ENCODE assay signal across 9 mouse cellular contexts in genomic region chr7:28921722-28922465, GRCm38 (mm10). TPM values are rescaled to one million over a fixed set of nuclear protein-coding genes. Genes with fewer than 3 reads are reported as not detected.
A peak's percentile ranks its signal among the peaks of the same experiment; 100 is the strongest.
DNase-seq lines count a peak whose midpoint lies in the region; ATAC-seq and TF ChIP-seq lines count a peak whose summit lies in the region.
"Had no signal": no experiment of that assay in that cellular context is flagged by ENCODE, and none has a peak within 500 bp of the region (broad histone marks: within the 10 kb centered on the region; RNA-seq: fewer than 3 reads in every experiment).

No protein-coding gene starts in this region.

- H3K79me3 ChIP-seq in C2C12 (ENCODE audit: low read depth) = peaks cover 66% of the 10 kb centered on the region

- H3K36me3 ChIP-seq in hindbrain, embryonic 10.5 days = peaks cover 54% of the 10 kb centered on the region
- no peaks in the 10 kb centered on the region for H3K36me3 ChIP-seq in hindbrain, embryonic 11.5 days (ENCODE audit: control insufficient read depth, insufficient read depth, low read length)
- H3K36me3 ChIP-seq in C2C12 (ENCODE audit: control insufficient read depth, insufficient read depth) = peaks cover 50% of the 10 kb centered on the region
- 0 out of 2 replicates have a peak, but pooled peaks cover 5% of the 10 kb centered on the region for H3K36me3 ChIP-seq in intestine, embryonic 15.5 days

- H3ac ChIP-seq in C2C12 (ENCODE audit: control insufficient read depth, insufficient read length, low read depth) = peak overlapping the region; percentile 19

- H3K79me2 ChIP-seq in C2C12 (ENCODE audit: control insufficient read depth, insufficient read depth) = peaks cover 96% of the 10 kb centered on the region

- no peak overlapping the region for H3K4me3 ChIP-seq in hindbrain, embryonic 10.5 days
- H3K4me3 ChIP-seq in hindbrain, embryonic 11.5 days (ENCODE audit: low read depth, low read length) = no peak overlapping the region
- no peak overlapping the region for H3K4me3 ChIP-seq in C2C12 (ENCODE audit: insufficient read depth, poor library complexity, severe bottlenecking)
- H3K4me3 ChIP-seq in intestine, embryonic 15.5 days (replicated peaks) = no peak overlapping the region
- H3K4me3 ChIP-seq: liver, embryonic 15.5 days; neural tube, embryonic 12.5 days had no signal

- H3K4me2 ChIP-seq in hindbrain, embryonic 11.5 days (replicated peaks; ENCODE audit: low read depth, low read length) = no peak overlapping the region
- H3K4me2 ChIP-seq in intestine, embryonic 15.5 days (replicated peaks) = no peak overlapping the region
- H3K4me2 ChIP-seq: liver, embryonic 15.5 days; neural tube, embryonic 12.5 days had no signal

- no peaks in the 10 kb centered on the region for H3K9me3 ChIP-seq in hindbrain, embryonic 10.5 days
- no peaks in the 10 kb centered on the region for H3K9me3 ChIP-seq in hindbrain, embryonic 11.5 days (ENCODE audit: control insufficient read depth, low read length)
- no peaks in the 10 kb centered on the region for H3K9me3 ChIP-seq in intestine, embryonic 15.5 days
- H3K9me3 ChIP-seq: liver, embryonic 15.5 days; neural tube, embryonic 12.5 days had no signal

- H3K4me1 ChIP-seq in hindbrain, embryonic 10.5 days (replicated peaks) = peaks cover 79% of the 10 kb centered on the region
- H3K4me1 ChIP-seq in hindbrain, embryonic 11.5 days (replicated peaks; ENCODE audit: control insufficient read depth, insufficient read depth, low read length) = peaks cover 10% of the 10 kb centered on the region; the same call in 1 of the 2 replicates
- peaks cover 93% of the 10 kb centered on the region for H3K4me1 ChIP-seq in intestine, embryonic 15.5 days (replicated peaks)

- WGBS in hindbrain, embryonic 10.5 days = 91% methylated on average over 8 of the region's 8 CpGs
- WGBS in hindbrain, embryonic 11.5 days = 91% methylated on average over 8 of the region's 8 CpGs
- 80% methylated on average over 8 of the region's 8 CpGs for WGBS in intestine, embryonic 15.5 days

- no peak for ATAC-seq in hindbrain, embryonic 11.5 days (ENCODE audit: low FRiP score)
- ATAC-seq in intestine, embryonic 15.5 days = no peak
- no peak for ATAC-seq in megakaryocyte-erythroid progenitor cell, adult 5-6 weeks (replicated peaks; ENCODE audit: low FRiP score, low TSS enrichment, poor library complexity, severe bottlenecking)

- H3K27me3 ChIP-seq in hindbrain, embryonic 10.5 days (ENCODE audit: insufficient read depth, poor library complexity, severe bottlenecking) = no peaks in the 10 kb centered on the region
- H3K27me3 ChIP-seq in hindbrain, embryonic 11.5 days (ENCODE audit: control insufficient read depth, insufficient read depth, low read length) = no peaks in the 10 kb centered on the region
- H3K27me3 ChIP-seq in C2C12 (ENCODE audit: control insufficient read depth, insufficient read depth, insufficient read length) = no peaks in the 10 kb centered on the region
- no peaks in the 10 kb centered on the region for H3K27me3 ChIP-seq in intestine, embryonic 15.5 days (replicated peaks)
- H3K27me3 ChIP-seq: liver, embryonic 15.5 days; neural tube, embryonic 12.5 days had no signal

- TF ChIP-seq CTCF in C2C12 (IDR thresholded peaks at IDR 0.05; ENCODE audit: control insufficient read depth, insufficient read depth, insufficient read length) = no peak

- H3K27ac ChIP-seq in hindbrain, embryonic 10.5 days = 0 out of 2 replicates have a peak overlapping the region, but pooled peaks have one; percentile 83
- no peak overlapping the region for H3K27ac ChIP-seq in hindbrain, embryonic 11.5 days (ENCODE audit: low read depth, low read length)
- peak overlapping the region; percentile 28; the same call in 1 of the 2 replicates for H3K27ac ChIP-seq in intestine, embryonic 15.5 days
- H3K27ac ChIP-seq: liver, embryonic 15.5 days; neural tube, embryonic 12.5 days had no signal

- H3K9ac ChIP-seq in hindbrain, embryonic 11.5 days (ENCODE audit: low read depth, low read length) = no peak overlapping the region
- no peak overlapping the region for H3K9ac ChIP-seq in intestine, embryonic 15.5 days
- H3K9ac ChIP-seq: liver, embryonic 15.5 days had no signal

- DNase-seq in hindbrain, embryonic 10.5 days (ENCODE audit: low spot score) = no peak
- no peak for DNase-seq in hindbrain, embryonic 11.5 days (ENCODE audit: low spot score)
- DNase-seq in 416B (ENCODE audit: low read depth) = peak; percentile 53
- no peak for DNase-seq in thymus, postnatal 36 days

TF ChIP-seq in C2C12, 6 proteins besides CTCF, POLR2A, EP300 and RAD21:
- TF ChIP-seq FOSL1 (IDR thresholded peaks at IDR 0.05; ENCODE audit: insufficient read depth, low read length, poor library complexity, severe bottlenecking) = no peak
- peak; percentile 18 for TF ChIP-seq MYOD1 (IDR thresholded peaks at IDR 0.05; ENCODE audit: control insufficient read depth, insufficient read length, low read depth)

RNA-seq across cellular contexts. Expression of gene Actn4, which starts 40.2 kb away (rescaled TPM):
- polyA plus RNA-seq in hindbrain, embryonic 10.5 days (2016; fragmentation: Nextera tagmentation; extraction: Ambion mirVana) = 216 and 245 TPM in 2 replicates
- 134 and 157 TPM in 2 replicates for polyA plus RNA-seq in hindbrain, embryonic 11.5 days (2014; fragmentation: Nextera tagmentation; extraction: Ambion mirVana)
- polyA plus RNA-seq in C2C12 (2012; fragmentation: generic; extraction: Trizol) = 465 TPM
- 340 and 361 TPM in 2 replicates for polyA plus RNA-seq in intestine, embryonic 15.5 days (2015; fragmentation: Nextera tagmentation; extraction: Ambion mirVana)
- 93.1 and 106 TPM in 2 replicates for total RNA-seq in megakaryocyte-erythroid progenitor cell, adult 5-6 weeks (2014; fragmentation: Nextera tagmentation)
- total RNA-seq in megakaryocyte-erythroid progenitor cell, adult 5-6 weeks (2017) = 41.1 and 51.7 TPM in 2 replicates

RNA-seq across cellular contexts. Expression of gene Capn12, which starts 40.7 kb away (rescaled TPM):
- 0.40 TPM in 1 of 2 replicates, not detected in the other for polyA plus RNA-seq in hindbrain, embryonic 10.5 days (2016; fragmentation: Nextera tagmentation; extraction: Ambion mirVana)
- polyA plus RNA-seq in hindbrain, embryonic 11.5 days (2014; fragmentation: Nextera tagmentation; extraction: Ambion mirVana) = 0.21 and 0.29 TPM in 2 replicates
- polyA plus RNA-seq in C2C12 (2012; fragmentation: generic; extraction: Trizol) = 0.39 TPM
- polyA plus RNA-seq in intestine, embryonic 15.5 days (2015; fragmentation: Nextera tagmentation; extraction: Ambion mirVana) = 0.30 TPM in 2 replicates
- total RNA-seq in megakaryocyte-erythroid progenitor cell, adult 5-6 weeks (2014; fragmentation: Nextera tagmentation) = not detected in 2 replicates
- total RNA-seq in megakaryocyte-erythroid progenitor cell, adult 5-6 weeks (2017) = not detected in 2 replicates

RNA-seq across cellular contexts. Expression of gene Lgals7, which starts 58.2 kb away (rescaled TPM):
- polyA plus RNA-seq in hindbrain, embryonic 10.5 days (2016; fragmentation: Nextera tagmentation; extraction: Ambion mirVana) = 0.97 and 4.0 TPM in 2 replicates
- 1.7 and 2.7 TPM in 2 replicates for polyA plus RNA-seq in hindbrain, embryonic 11.5 days (2014; fragmentation: Nextera tagmentation; extraction: Ambion mirVana)
- polyA plus RNA-seq in C2C12 (2012; fragmentation: generic; extraction: Trizol) = 0.12 TPM
- 0.98 and 1.4 TPM in 2 replicates for polyA plus RNA-seq in intestine, embryonic 15.5 days (2015; fragmentation: Nextera tagmentation; extraction: Ambion mirVana)
- not detected in 2 replicates for total RNA-seq in megakaryocyte-erythroid progenitor cell, adult 5-6 weeks (2014; fragmentation: Nextera tagmentation)
- not detected in 2 replicates for total RNA-seq in megakaryocyte-erythroid progenitor cell, adult 5-6 weeks (2017)

RNA-seq across cellular contexts. Expression of gene Eif3k, which starts 59.8 kb away (rescaled TPM):
- polyA plus RNA-seq in hindbrain, embryonic 10.5 days (2016; fragmentation: Nextera tagmentation; extraction: Ambion mirVana) = 426 and 432 TPM in 2 replicates
- polyA plus RNA-seq in hindbrain, embryonic 11.5 days (2014; fragmentation: Nextera tagmentation; extraction: Ambion mirVana) = 389 and 409 TPM in 2 replicates
- polyA plus RNA-seq in C2C12 (2012; fragmentation: generic; extraction: Trizol) = 429 TPM
- polyA plus RNA-seq in intestine, embryonic 15.5 days (2015; fragmentation: Nextera tagmentation; extraction: Ambion mirVana) = 359 and 375 TPM in 2 replicates
- 499 and 586 TPM in 2 replicates for total RNA-seq in megakaryocyte-erythroid progenitor cell, adult 5-6 weeks (2014; fragmentation: Nextera tagmentation)
- 360 and 454 TPM in 2 replicates for total RNA-seq in megakaryocyte-erythroid progenitor cell, adult 5-6 weeks (2017)

RNA-seq across cellular contexts. Expression of gene Map4k1, which starts 60.0 kb away (rescaled TPM):
- 8.8 and 9.0 TPM in 2 replicates for polyA plus RNA-seq in hindbrain, embryonic 10.5 days (2016; fragmentation: Nextera tagmentation; extraction: Ambion mirVana)
- 4.3 and 5.0 TPM in 2 replicates for polyA plus RNA-seq in hindbrain, embryonic 11.5 days (2014; fragmentation: Nextera tagmentation; extraction: Ambion mirVana)
- polyA plus RNA-seq in C2C12 (2012; fragmentation: generic; extraction: Trizol) = 3.6 TPM
- 6.3 and 7.7 TPM in 2 replicates for polyA plus RNA-seq in intestine, embryonic 15.5 days (2015; fragmentation: Nextera tagmentation; extraction: Ambion mirVana)
- 64.1 and 76.8 TPM in 2 replicates for total RNA-seq in megakaryocyte-erythroid progenitor cell, adult 5-6 weeks (2014; fragmentation: Nextera tagmentation)
- total RNA-seq in megakaryocyte-erythroid progenitor cell, adult 5-6 weeks (2017) = 42.6 and 47.9 TPM in 2 replicates
